In the genomic region with DNA sequence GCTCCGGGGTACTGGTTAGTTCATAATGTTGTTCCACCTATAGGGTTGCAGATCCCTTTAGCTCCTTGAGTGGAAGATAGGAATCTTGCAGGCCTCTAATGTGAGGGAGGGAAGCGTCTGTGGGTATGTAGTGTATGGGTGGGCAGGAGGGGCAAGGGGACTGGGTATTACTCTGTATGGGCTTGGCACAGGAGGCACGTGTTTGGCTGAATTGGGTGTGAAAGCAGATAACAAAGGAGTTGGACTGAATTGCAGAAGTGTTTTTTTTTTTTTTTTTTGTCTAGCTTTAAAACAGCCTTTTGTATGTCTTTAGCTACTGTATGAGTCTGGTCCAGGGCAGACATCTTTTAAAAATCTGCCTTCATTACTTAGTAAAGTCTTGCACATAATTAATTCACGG, we compare ENCODE assay signal across 22 mouse cellular contexts. TPM values are rescaled to one million over a fixed set of nuclear protein-coding genes. Genes with fewer than 3 reads are reported as not detected.
DNase-seq lines count a peak whose midpoint lies in the region; ATAC-seq and TF ChIP-seq lines count a peak whose summit lies in the region.
"Had no signal": no experiment of that assay in that cellular context is flagged by ENCODE, and none has a peak within 500 bp of the region (broad histone marks: within the 10 kb centered on the region; RNA-seq: fewer than 3 reads in every experiment).

No protein-coding gene starts in this region.

- 82% methylated on average over 4 of the region's 4 CpGs for WGBS in heart, embryonic 10.5 days

- peak; percentile 44 for DNase-seq in heart, adult 11 months
- no peak for DNase-seq in heart, embryonic 10.5 days (ENCODE audit: low spot score)
- DNase-seq in MEL (ENCODE audit: low read depth, low spot score): peak; percentile 81
- no peak for DNase-seq in right cerebral cortex, postnatal 36 days (ENCODE audit: low spot score in 2 of 2)
- no peak for DNase-seq in spleen, postnatal 36 days (ENCODE audit: low spot score in 2 of 2)
- DNase-seq: adrenal gland, postnatal 10 days; cerebellum, adult 11-12 months; cerebellum, adult 9-11 months; cerebellum, postnatal 36 days; gastrocnemius, postnatal 36 days; heart, adult 18-20 months; heart, postnatal 14 days had no signal

- TF ChIP-seq RAD21 in MEL (IDR thresholded peaks at IDR 0.05; ENCODE audit: low read depth, low read length): no peak

- TF ChIP-seq CTCF in MEL (IDR thresholded peaks at IDR 0.05 in 2 of 3, conservative IDR thresholded peaks at IDR 0.05 in 1 of 3; ENCODE audit: control insufficient read depth in 1 of 3, insufficient read depth in 1 of 3, low read depth in 2 of 3, low read length in 3 of 3, poor library complexity in 1 of 3, severe bottlenecking in 1 of 3): no peak

- no peak overlapping the region for H3K9ac ChIP-seq in MEL (ENCODE audit: control insufficient read depth, low read depth, low read length, poor library complexity, severe bottlenecking)
- H3K9ac ChIP-seq: forebrain, embryonic 12.5 days; heart, embryonic 15.5 days; hindbrain, embryonic 14.5 days had no signal

- no peak for TF ChIP-seq POLR2A in MEL (IDR thresholded peaks at IDR 0.05; ENCODE audit: control insufficient read depth in 1 of 2, insufficient read depth in 1 of 2, low read depth in 1 of 2, low read length in 2 of 2, poor library complexity in 1 of 2)

- TF ChIP-seq EP300 in MEL (IDR thresholded peaks at IDR 0.05; ENCODE audit: low read depth in 1 of 2, low read length in 2 of 2): peak; percentile 64 to 81; a peak in 3 of 4 replicates

- H3K79me2 ChIP-seq in MEL (ENCODE audit: control insufficient read depth, insufficient read depth, low read length, poor library complexity): peaks cover 8% of the 10 kb centered on the region

- H3K27ac ChIP-seq in heart, embryonic 10.5 days: no peak overlapping the region
- peak overlapping the region; percentile 17; the same call in 1 of the 2 replicates for H3K27ac ChIP-seq in MEL (ENCODE audit: control insufficient read depth, low read depth, low read length)
- H3K27ac ChIP-seq: embryonic facial prominence, embryonic 10.5 days; forebrain, embryonic 12.5 days; heart, embryonic 15.5 days; hindbrain, embryonic 14.5 days had no signal

- no peaks in the 10 kb centered on the region for H3K9me3 ChIP-seq in heart, embryonic 10.5 days
- H3K9me3 ChIP-seq in MEL (replicated peaks; ENCODE audit: insufficient read depth, low read length): no peaks in the 10 kb centered on the region
- H3K9me3 ChIP-seq: embryonic facial prominence, embryonic 10.5 days; forebrain, embryonic 12.5 days; heart, embryonic 15.5 days had no signal

- H3K4me3 ChIP-seq in heart, embryonic 10.5 days: no peak overlapping the region
- H3K4me3 ChIP-seq in MEL (ENCODE audit: control insufficient read depth in 1 of 2, insufficient read depth in 1 of 2, low read depth in 2 of 2, low read length in 2 of 2): no peak overlapping the region
- H3K4me3 ChIP-seq: embryonic facial prominence, embryonic 10.5 days; erythroblast, embryonic 14.5 days; forebrain, embryonic 12.5 days; heart, embryonic 15.5 days had no signal

- ATAC-seq in common myeloid progenitor, adult 5-6 weeks (replicated peaks; ENCODE audit: low read depth, poor library complexity, severe bottlenecking): peak; percentile 68
- ATAC-seq: intestine, embryonic 16.5 days had no signal

- H3K4me1 ChIP-seq in heart, embryonic 10.5 days: 0 out of 2 replicates have a peak, but pooled peaks cover 1% of the 10 kb centered on the region
- peaks cover 9 to 21% of the 10 kb centered on the region in 2 experiments for H3K4me1 ChIP-seq in MEL (ENCODE audit: control insufficient read depth in 1 of 2, insufficient read depth in 2 of 2, low read length in 2 of 2)

- no peaks in the 10 kb centered on the region for H3K27me3 ChIP-seq in heart, embryonic 10.5 days (ENCODE audit: insufficient read depth, poor library complexity, severe bottlenecking)
- no peaks in the 10 kb centered on the region for H3K27me3 ChIP-seq in MEL (ENCODE audit: control insufficient read depth in 1 of 2, insufficient read depth in 2 of 2, low read length in 2 of 2)
- H3K27me3 ChIP-seq: CH12.LX; forebrain, embryonic 12.5 days; heart, embryonic 15.5 days had no signal

- H3K36me3 ChIP-seq in heart, embryonic 10.5 days: no peaks in the 10 kb centered on the region
- peaks cover 0 to 21% of the 10 kb centered on the region in 2 experiments; a peak in 2 of 4 replicates for H3K36me3 ChIP-seq in MEL (ENCODE audit: control insufficient read depth in 1 of 2, insufficient read depth in 2 of 2, low read length in 2 of 2)
- H3K36me3 ChIP-seq: embryonic facial prominence, embryonic 10.5 days; forebrain, embryonic 12.5 days; heart, embryonic 15.5 days had no signal

TF ChIP-seq in MEL, 35 proteins besides CTCF, POLR2A, EP300 and RAD21:
- TF ChIP-seq TAL1 (IDR thresholded peaks at IDR 0.05; ENCODE audit: low read length) (peak; percentile 45), USF2 (IDR thresholded peaks at IDR 0.05; ENCODE audit: borderline replicate concordance in 1 of 2, insufficient read depth in 1 of 2, low read depth in 1 of 2, low read length in 2 of 2) (0 out of 4 replicates have a peak, but pooled peaks of 1 of the 2 experiments have one; percentile 31), MYB (IDR thresholded peaks at IDR 0.05; ENCODE audit: low read depth, low read length) (0 out of 2 replicates have a peak, but pooled peaks have one; percentile 7), TCF12 (IDR thresholded peaks at IDR 0.05; ENCODE audit: low read depth, low read length) (peak; percentile 52), GABPA (IDR thresholded peaks at IDR 0.05; ENCODE audit: low read depth, low read length) (no peak), HCFC1 (IDR thresholded peaks at IDR 0.05; ENCODE audit: low read depth, low read length) (peak; percentile 48; the same call in 1 of the 2 replicates), ZNF384 (IDR thresholded peaks at IDR 0.05; ENCODE audit: low read depth, low read length) (peak; percentile 99), SMC3 (IDR thresholded peaks at IDR 0.05; ENCODE audit: low read depth, low read length) (no peak), MAX (IDR thresholded peaks at IDR 0.05; ENCODE audit: low read length) (peak; percentile 94), ZKSCAN1 (IDR thresholded peaks at IDR 0.05; ENCODE audit: low read depth, low read length) (peak; percentile 66; the same call in 1 of the 2 replicates), USF1 (IDR thresholded peaks at IDR 0.05; ENCODE audit: low read depth, low read length) (peak; percentile 84), RCOR1 (IDR thresholded peaks at IDR 0.05; ENCODE audit: low read depth, low read length) (peak; percentile 46; the same call in 1 of the 2 replicates), TBP (IDR thresholded peaks at IDR 0.05; ENCODE audit: low read depth, low read length) (0 out of 2 replicates have a peak, but pooled peaks have one; percentile 29), BHLHE40 (IDR thresholded peaks at IDR 0.05; ENCODE audit: borderline replicate concordance, low read depth, low read length) (peak; percentile 98), POLR2AphosphoS2 (IDR thresholded peaks at IDR 0.05; ENCODE audit: low read length) (no peak), ELF1 (IDR thresholded peaks at IDR 0.05; ENCODE audit: low read depth, low read length) (no peak), MXI1 (IDR thresholded peaks at IDR 0.05; ENCODE audit: low read depth, low read length) (peak; percentile 91), ETS1 (IDR thresholded peaks at IDR 0.05; ENCODE audit: low read depth, low read length) (peak; percentile 54; the same call in 1 of the 2 replicates), JUND (IDR thresholded peaks at IDR 0.05; ENCODE audit: low read depth, low read length) (no peak), GATA1 (IDR thresholded peaks at IDR 0.05; ENCODE audit: low read depth, low read length) (peak; percentile 82), MYC (IDR thresholded peaks at IDR 0.05; ENCODE audit: low read depth, low read length) (peak; percentile 97), SIN3A (IDR thresholded peaks at IDR 0.05; ENCODE audit: low read length) (peak; percentile 68)

RNA-seq across cellular contexts. Expression of a gene that starts 5.9 kb away (rescaled TPM):
- polyA plus RNA-seq in heart, embryonic 10.5 days (2016; fragmentation: Nextera tagmentation; extraction: Ambion mirVana): 20.6 and 23.2 TPM in 2 replicates
- 17.3 and 17.9 TPM in 2 replicates for total RNA-seq in MEL (2012; rRNA removed)
- 10 to 100 TPM in 1 of 2 experiments, not detected in 1; 16.9 TPM for polyA plus RNA-seq in MEL (2012; ENCODE audit: insufficient read depth in 1 of 2, insufficient read length in 2 of 2, low read depth in 1 of 2, low replicate concordance in 2 of 2, missing spikeins in 1 of 2)
- 25.3 and 32.7 TPM in 2 replicates for total RNA-seq in common myeloid progenitor, adult 5-6 weeks (2017)

RNA-seq across cellular contexts. Expression of a gene that starts 39.2 kb away (rescaled TPM):
- 0.37 and 0.38 TPM in 2 replicates for polyA plus RNA-seq in heart, embryonic 10.5 days (2016; fragmentation: Nextera tagmentation; extraction: Ambion mirVana)
- total RNA-seq in MEL (2012; rRNA removed): not detected in 2 replicates
- polyA plus RNA-seq in MEL (2012; ENCODE audit: insufficient read depth in 1 of 2, insufficient read length in 2 of 2, low read depth in 1 of 2, low replicate concordance in 2 of 2, missing spikeins in 1 of 2): not detected
- total RNA-seq in common myeloid progenitor, adult 5-6 weeks (2017): not detected in 2 replicates
- total RNA-seq: adrenal gland, postnatal 4 days; heart, adult 18-20 months; hematopoietic stem cell, adult 5-6 weeks had no signal
- polyA plus RNA-seq: erythroblast, embryonic 14.5 days had no signal

Comparison
In these comparisons a context has a peak if more than half of its experiments do, and no peak if none do; other contexts are left out.
1. DNase-seq: peak in heart, adult 11 months (single experiment) and MEL (single experiment); none in heart, embryonic 10.5 days (single experiment), right cerebral cortex, postnatal 36 days (0 of 2) and spleen, postnatal 36 days (0 of 2).